Mouse (Mus musculus) stomach, embryonic 15.5 days (tissue): ENCODE results near the gene Ttc7b. TPM values are rescaled to one million over a fixed set of nuclear protein-coding genes. Genes with fewer than 3 reads are reported as not detected.

ENCODE experiments used
- ATAC-seq: fragments of 200-750 bp; cut with Nextera tagmentation; 2 replicates; pipeline ENCODE4 v1.8.0; 2017; ENCODE audit warnings: low read depth, moderate number of reproducible peaks, moderate TSS enrichment; ENCODE audit not compliant: insufficient read depth, low FRiP score
- H3K27ac ChIP-seq: fragments of 300-500 bp; sonication (generic); 2 replicates; pipeline ENCODE4 v1.5.1; 2015; ENCODE audit warnings: mild to moderate bottlenecking, inconsistent platforms
- H3K27me3 ChIP-seq: fragments of 300-500 bp; sonication (generic); replicated peaks from 2 replicates; pipeline ENCODE4 v1.6.1; 2015; ENCODE audit warnings: inconsistent platforms
- H3K36me3 ChIP-seq: fragments of 300-500 bp; sonication (generic); 2 replicates; pipeline ENCODE4 v1.6.1; 2015; ENCODE audit warnings: inconsistent platforms
- H3K4me1 ChIP-seq: fragments of 300-500 bp; sonication (generic); 2 replicates; pipeline ENCODE4 v1.6.1; 2015; ENCODE audit warnings: inconsistent platforms
- H3K4me2 ChIP-seq: fragments of 300-500 bp; sonication (generic); 2 replicates; pipeline ENCODE4 v1.6.1; 2015; ENCODE audit warnings: mild to moderate bottlenecking, inconsistent platforms
- H3K4me3 ChIP-seq: fragments of 300-500 bp; sonication (generic); replicated peaks from 2 replicates; pipeline ENCODE4 v1.5.1; 2015; ENCODE audit warnings: inconsistent platforms
- H3K9ac ChIP-seq: fragments of 300-500 bp; sonication (generic); 2 replicates; pipeline ENCODE4 v1.6.1; 2015; ENCODE audit warnings: inconsistent platforms
- H3K9me3 ChIP-seq: fragments of 300-500 bp; sonication (generic); 2 replicates; pipeline ENCODE4 v1.6.1; 2016; ENCODE audit warnings: inconsistent platforms
- WGBS: fragments of 180-500 bp; shearing (Covaris S2); methylation state at CpG from one replicate; pipeline ENCODE4 v1.1.7; 2015; 5-methylcytosine and 5-hydroxymethylcytosine counted together
- polyA plus RNA-seq: library from polyadenylated mRNA; unstranded; fragments of >200 nt; fragmentation: Nextera tagmentation; extraction: Ambion mirVana; gene quantifications from 2 replicates; pipeline ENCODE4 v1.2.1, GENCODE M21; 2015

The Ttc7b gene
- polyA plus RNA-seq, 1 experiment from 2014 or later = 5.4 TPM

DNA sequence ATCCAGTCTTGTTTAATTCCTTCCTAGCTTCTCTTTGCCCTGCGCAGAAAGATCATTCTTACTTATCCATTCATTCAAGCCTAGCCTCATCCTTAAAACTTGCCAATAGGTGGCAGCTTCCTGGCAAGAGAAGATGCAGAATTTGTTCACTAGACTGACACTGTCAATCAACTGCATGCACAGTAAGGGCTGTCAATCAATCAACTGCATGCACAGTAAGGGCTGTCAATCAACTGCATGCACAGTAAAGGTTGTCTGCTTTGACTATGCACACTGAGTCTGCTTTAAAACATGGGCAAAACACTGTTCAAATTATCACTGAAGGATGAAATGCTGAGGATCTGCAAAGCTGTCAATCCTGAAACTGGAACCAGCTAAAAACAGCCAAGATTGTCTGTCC, 37.6 kb downstream of the Ttc7b start:
- Histone ChIP-seq H3K36me3 (no peaks in the 10 kb centered on the region), H3K4me2 (no peak overlapping the region), H3K9ac (no peak overlapping the region), H3K27ac (no peak overlapping the region), H3K27me3 (no peaks in the 10 kb centered on the region), H3K4me1 (no peaks in the 10 kb centered on the region), H3K9me3 (no peaks in the 10 kb centered on the region), H3K4me3 (no peak overlapping the region)
- no peak for ATAC-seq
- WGBS = 89% methylated on average over 1 of the region's 1 CpGs

DNA sequence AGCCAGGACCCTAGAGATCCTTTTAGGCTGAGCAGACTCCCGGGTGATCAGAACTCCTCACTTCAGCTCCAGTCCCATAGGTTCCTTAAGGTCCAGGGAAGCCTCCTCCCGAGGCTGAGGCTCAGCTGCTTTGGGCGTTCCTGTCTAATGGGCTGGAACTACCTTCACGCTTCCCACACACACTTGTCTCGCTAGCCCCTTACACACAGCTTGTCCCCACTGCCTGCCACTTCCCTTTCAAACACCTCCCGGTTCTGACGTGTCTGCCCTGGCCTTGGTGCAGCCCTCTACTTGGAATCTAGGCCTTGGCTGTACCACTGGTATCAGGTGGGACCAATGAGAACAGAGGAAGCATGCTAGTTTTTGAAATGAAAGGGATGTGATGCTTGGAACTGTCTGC, 38.4 kb downstream of the Ttc7b start:
- H3K4me2 ChIP-seq = no peak overlapping the region
- H3K9me3 ChIP-seq = no peaks in the 10 kb centered on the region
- H3K36me3 ChIP-seq = no peaks in the 10 kb centered on the region
- H3K9ac ChIP-seq = no peak overlapping the region
- no peak for ATAC-seq
- H3K4me1 ChIP-seq = no peaks in the 10 kb centered on the region
- no peak overlapping the region for H3K27ac ChIP-seq
- no peaks in the 10 kb centered on the region for H3K27me3 ChIP-seq
- 81% methylated on average over 7 of the region's 7 CpGs for WGBS
- no peak overlapping the region for H3K4me3 ChIP-seq

DNA sequence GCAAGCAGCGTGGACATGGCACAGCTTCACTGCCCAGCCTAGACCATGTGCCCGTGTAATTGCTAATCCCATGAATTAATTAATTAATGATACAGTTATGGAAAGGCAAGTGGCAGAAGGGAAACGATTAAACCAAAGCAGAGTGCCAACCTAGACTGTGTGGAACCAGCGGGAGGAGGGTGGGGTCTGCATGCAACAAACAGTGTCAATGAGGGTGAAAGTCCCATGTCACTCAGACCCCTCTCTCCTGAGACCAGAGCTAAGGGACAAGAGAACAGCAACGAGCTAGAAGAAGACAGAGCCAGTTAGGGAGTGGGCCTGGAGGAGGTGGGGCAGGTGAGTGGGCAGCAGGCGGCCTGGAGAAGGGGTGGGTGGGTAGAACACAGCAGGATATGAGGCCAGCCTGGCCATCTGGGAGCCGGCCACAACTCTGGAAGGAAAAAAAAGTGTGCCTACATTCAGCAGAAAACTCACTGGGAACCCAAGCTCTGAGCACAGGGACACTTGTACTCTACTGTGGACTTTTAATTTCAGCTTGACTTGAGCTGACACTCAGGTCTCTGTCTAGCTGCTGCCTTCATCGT, 39.1 kb downstream of the Ttc7b start:
- H3K9me3 ChIP-seq = no peaks in the 10 kb centered on the region
- no peak overlapping the region for H3K9ac ChIP-seq
- H3K36me3 ChIP-seq = no peaks in the 10 kb centered on the region
- no peak overlapping the region for H3K4me3 ChIP-seq
- no peak overlapping the region for H3K4me2 ChIP-seq
- H3K4me1 ChIP-seq = no peaks in the 10 kb centered on the region
- WGBS = 74% methylated on average over 8 of the region's 8 CpGs
- 0 out of 2 replicates have a peak, but pooled peaks have one; percentile 13 for ATAC-seq
- no peak overlapping the region for H3K27ac ChIP-seq
- no peaks in the 10 kb centered on the region for H3K27me3 ChIP-seq

DNA sequence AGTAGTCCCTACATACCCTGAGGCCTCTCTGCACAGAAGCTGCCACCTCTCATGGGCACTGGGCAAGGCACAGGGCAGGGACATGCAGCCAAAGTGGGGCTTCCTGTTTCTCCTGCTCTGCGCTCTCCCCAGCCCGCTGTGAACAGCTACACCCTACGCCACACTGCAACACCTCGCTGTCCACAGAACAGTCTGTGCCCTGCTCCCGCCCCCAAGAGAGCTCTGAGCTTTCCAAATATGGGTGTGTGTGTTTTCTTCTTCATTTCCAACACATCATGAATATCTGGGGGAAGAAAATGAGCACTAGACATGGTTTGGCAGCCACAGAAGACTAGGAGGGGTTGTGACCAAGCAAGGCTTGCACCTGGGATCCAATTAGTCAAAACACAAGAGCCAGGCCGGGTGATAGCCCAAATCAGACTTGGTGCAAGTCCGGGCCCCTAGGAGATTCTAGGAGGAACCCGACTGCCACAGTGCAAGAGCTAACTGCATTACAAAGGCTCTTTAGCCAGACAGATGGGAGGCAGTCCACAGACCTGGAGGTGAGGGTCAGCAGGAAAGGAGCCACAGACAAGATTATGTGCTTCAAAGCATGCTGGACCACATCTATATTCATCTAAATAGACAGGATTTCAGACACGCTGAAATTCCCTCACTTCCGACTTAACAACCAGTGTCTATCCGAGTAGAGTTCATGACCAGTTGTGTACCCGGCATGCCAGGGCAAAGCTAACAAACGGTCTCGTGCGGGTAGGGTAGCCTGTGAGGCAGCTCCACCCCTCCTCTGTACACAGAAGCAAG, 39.8 kb downstream of the Ttc7b start:
- WGBS = 76% methylated on average over 15 of the region's 15 CpGs
- no peaks in the 10 kb centered on the region for H3K4me1 ChIP-seq
- H3K36me3 ChIP-seq = no peaks in the 10 kb centered on the region
- H3K9ac ChIP-seq = no peak overlapping the region
- H3K27me3 ChIP-seq = no peaks in the 10 kb centered on the region
- H3K4me3 ChIP-seq = no peak overlapping the region
- ATAC-seq = 0 out of 2 replicates have a peak, but pooled peaks have one; percentile 13
- H3K27ac ChIP-seq = peak overlapping the region; percentile 1; the same call in 1 of the 2 replicates
- no peak overlapping the region for H3K4me2 ChIP-seq
- no peaks in the 10 kb centered on the region for H3K9me3 ChIP-seq

DNA sequence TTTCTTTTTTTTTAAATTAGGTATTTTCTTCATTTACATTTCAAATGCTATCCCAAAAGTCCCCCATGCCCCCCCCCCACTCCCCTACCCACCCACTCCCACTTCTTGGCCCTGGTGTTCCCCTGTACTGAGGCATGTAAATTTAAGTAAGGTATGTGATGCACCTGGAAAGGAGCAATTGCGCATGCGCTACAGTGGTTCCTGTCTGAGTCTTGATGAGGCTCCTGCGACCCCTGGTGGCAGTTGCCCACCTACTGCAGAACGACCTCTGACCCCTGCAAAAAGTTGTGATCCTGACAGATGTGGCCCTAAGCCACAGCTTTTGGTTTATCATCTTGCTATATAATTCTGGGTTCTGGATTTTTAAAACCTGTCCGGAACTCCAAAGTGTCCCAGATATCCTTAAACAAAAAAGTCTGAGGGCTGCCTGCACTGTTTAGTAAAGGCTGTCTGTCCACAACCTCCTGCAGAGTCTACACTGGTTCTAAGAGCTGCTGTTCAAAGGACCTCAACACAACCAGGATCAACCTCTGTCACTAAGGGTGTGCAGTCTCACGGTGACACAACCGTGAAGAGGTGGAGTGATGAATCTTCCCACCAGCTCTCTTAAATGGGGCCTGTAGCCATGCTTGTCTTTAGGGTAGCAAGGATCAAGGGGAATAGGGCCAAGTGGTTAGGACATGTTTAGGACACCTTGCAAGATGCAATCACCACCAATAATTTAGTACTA, 40.6 kb downstream of the Ttc7b start:
- no peaks in the 10 kb centered on the region for H3K27me3 ChIP-seq
- WGBS = 25% methylated on average over 7 of the region's 7 CpGs

DNA sequence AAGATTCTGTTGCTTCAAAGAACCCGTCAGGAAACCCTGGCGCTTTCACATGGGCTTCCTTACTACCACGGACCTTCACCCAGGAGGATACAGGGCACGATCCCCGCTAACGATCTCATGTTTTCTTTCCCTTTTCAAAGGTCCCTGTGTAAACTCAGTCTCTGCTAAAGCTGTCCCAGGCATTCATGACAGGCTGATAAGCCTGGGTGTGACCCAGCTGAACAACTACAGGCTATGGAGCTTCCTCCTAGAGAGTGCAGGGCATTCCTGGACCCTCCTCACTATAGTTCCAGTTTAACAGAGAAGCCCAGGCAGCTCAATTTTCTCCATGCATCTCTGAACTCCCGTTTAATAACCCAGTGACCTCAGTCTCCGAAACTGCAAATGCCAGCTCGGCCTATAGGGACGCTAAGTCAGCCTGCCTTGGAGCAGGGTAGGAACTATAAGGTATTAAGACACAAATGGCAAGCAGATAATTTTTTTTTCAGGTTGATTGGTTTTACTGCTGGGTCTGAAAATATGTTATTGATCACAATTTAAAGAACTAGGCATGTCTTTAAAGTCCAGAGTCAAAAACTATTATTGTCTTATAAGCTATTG, 41.3 kb downstream of the Ttc7b start:
- Histone ChIP-seq H3K27me3 (no peaks in the 10 kb centered on the region), H3K27ac (peak overlapping the region; percentile 16; the same call in 1 of the 2 replicates), H3K36me3 (no peaks in the 10 kb centered on the region), H3K9me3 (no peaks in the 10 kb centered on the region), H3K4me3 (no peak overlapping the region), H3K4me2 (peak overlapping the region; percentile 23), H3K9ac (no peak overlapping the region), H3K4me1 (no peaks in the 10 kb centered on the region)
- ATAC-seq = peak; percentile 34; the same call in 1 of the 2 replicates
- 56% methylated on average over 10 of the region's 10 CpGs for WGBS

More for the DNA sequence above, 40.6 kb downstream of the Ttc7b start:
- no peak overlapping the region for H3K4me3 ChIP-seq
- no peak overlapping the region for H3K27ac ChIP-seq
- no peak overlapping the region for H3K9ac ChIP-seq
- no peaks in the 10 kb centered on the region for H3K4me1 ChIP-seq
- ATAC-seq = peak; percentile 57; the same call in 1 of the 2 replicates
- no peaks in the 10 kb centered on the region for H3K9me3 ChIP-seq
- H3K4me2 ChIP-seq = no peak overlapping the region
- no peaks in the 10 kb centered on the region for H3K36me3 ChIP-seq

DNA sequence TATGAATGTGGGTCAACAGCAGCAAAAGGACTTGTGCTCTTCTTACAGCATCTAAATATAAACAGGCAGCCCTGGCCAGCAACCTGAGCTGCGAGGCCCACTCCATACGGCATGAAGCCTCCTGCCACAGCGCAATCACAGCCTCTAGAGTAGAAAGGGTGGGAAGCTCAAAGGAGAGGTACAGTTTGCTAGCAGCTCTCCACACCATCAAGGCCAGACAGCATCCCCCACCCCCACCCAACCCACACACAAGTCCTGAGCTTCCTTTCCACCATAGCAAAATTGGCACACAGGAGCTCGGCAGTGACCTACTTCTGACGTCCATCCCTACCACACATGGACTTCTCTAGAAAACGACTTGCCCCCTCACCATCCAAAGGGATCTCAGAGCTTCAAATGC, 42.0 kb downstream of the Ttc7b start:
- Histone ChIP-seq H3K36me3 (no peaks in the 10 kb centered on the region), H3K27me3 (no peaks in the 10 kb centered on the region), H3K9me3 (no peaks in the 10 kb centered on the region), H3K4me3 (no peak overlapping the region), H3K4me2 (no peak overlapping the region), H3K4me1 (no peaks in the 10 kb centered on the region), H3K9ac (no peak overlapping the region), H3K27ac (no peak overlapping the region)
- ATAC-seq = no peak
- 80% methylated on average over 6 of the region's 6 CpGs for WGBS

DNA sequence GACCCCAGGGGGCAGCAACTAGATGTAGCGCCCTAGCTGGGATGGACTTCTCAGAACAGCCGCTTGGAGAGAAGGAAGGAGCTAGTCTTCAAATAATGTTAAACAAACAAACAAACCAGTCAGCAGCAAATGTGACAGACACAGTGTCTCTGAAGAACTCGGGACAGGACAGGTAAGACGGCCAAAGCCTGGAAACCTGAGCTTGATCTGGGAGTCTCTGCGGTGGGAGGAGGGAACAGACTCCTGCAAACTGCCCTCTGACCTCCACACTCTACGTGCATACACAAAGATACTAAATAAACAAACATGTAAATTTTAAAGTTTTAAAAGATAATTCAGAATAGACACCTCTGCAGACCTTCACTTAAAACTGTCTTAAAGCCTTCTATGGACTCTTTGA, 42.5 kb downstream of the Ttc7b start:
- Histone ChIP-seq H3K36me3 (no peaks in the 10 kb centered on the region), H3K4me3 (no peak overlapping the region), H3K9me3 (no peaks in the 10 kb centered on the region), H3K4me1 (no peaks in the 10 kb centered on the region), H3K9ac (no peak overlapping the region), H3K27ac (no peak overlapping the region), H3K4me2 (no peak overlapping the region), H3K27me3 (no peaks in the 10 kb centered on the region)
- 77% methylated on average over 6 of the region's 6 CpGs for WGBS
- no peak for ATAC-seq

DNA sequence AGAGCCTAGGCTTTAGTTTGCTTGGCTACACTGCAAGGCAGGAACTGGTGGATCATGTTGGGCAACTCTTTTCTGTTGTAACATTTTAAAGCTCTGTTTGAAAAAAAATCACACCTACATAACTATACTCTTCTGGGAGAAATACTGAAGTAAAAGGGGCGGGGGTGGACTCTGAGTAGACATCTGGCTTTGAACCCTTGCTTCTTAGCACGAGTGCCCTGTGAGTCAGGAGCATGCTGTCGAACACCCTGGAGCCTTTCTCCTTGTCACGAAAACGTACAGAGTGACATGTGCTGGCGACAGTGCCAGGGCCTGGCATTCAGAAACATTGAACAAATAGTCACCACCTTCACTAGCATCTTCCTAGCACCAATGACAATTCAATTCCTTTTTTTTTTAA, 43.2 kb downstream of the Ttc7b start:
- no peak for ATAC-seq
- Histone ChIP-seq H3K27ac (no peak overlapping the region), H3K36me3 (no peaks in the 10 kb centered on the region), H3K9ac (no peak overlapping the region), H3K4me1 (no peaks in the 10 kb centered on the region), H3K4me2 (no peak overlapping the region), H3K9me3 (no peaks in the 10 kb centered on the region), H3K4me3 (no peak overlapping the region), H3K27me3 (no peaks in the 10 kb centered on the region)
- WGBS = 82% methylated on average over 6 of the region's 6 CpGs

DNA sequence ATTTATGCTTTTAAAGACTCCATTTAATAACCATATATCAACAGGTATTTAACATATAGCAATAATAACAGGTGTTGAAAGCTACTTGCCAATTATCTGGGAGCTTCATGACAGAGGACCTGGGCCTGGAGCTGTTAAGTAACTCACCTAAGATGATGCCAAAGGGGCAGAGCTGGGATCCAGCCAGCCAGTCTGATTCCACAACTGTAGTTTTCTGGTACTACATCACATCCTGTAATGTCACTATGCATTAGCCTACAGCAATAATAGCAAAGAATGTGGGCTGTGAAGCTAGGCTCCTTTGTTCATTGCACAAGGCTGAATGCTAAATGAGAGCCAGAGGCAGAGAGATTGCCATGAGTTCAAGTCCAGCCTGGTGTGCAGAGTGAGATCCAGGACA, 44.3 kb downstream of the Ttc7b start:
- no peak overlapping the region for H3K4me2 ChIP-seq
- no peak for ATAC-seq
- no peaks in the 10 kb centered on the region for H3K27me3 ChIP-seq
- H3K9ac ChIP-seq = no peak overlapping the region
- H3K4me1 ChIP-seq = no peaks in the 10 kb centered on the region
- H3K36me3 ChIP-seq = no peaks in the 10 kb centered on the region
- no peak overlapping the region for H3K4me3 ChIP-seq
- H3K27ac ChIP-seq = no peak overlapping the region
- H3K9me3 ChIP-seq = no peaks in the 10 kb centered on the region

DNA sequence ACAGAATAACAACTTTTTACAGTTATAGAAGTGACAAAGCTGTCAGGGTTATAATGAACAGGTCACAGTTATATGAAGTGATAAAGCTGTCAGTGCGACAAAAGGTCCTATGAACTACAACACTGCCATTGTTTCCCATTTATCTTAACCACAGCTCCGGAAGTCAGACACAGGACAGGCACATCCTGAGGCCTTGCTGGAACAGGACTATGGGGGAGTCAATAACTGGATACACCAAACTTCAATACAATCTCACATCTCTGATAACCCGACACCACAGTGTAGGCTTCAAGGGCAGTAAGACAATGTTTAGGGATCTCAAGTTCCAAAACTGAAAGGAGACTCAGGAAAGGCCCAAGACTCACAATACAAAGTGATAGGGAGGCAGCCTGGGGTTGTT, 45.1 kb downstream of the Ttc7b start:
- Histone ChIP-seq H3K9ac (no peak overlapping the region), H3K4me3 (no peak overlapping the region), H3K9me3 (no peaks in the 10 kb centered on the region), H3K36me3 (no peaks in the 10 kb centered on the region), H3K4me2 (no peak overlapping the region), H3K27me3 (no peaks in the 10 kb centered on the region), H3K4me1 (no peaks in the 10 kb centered on the region), H3K27ac (no peak overlapping the region)
- 59% methylated on average over 3 of the region's 3 CpGs for WGBS
- no peak for ATAC-seq
